Mouse (Mus musculus) hindbrain, embryonic 16.5 days (tissue): ENCODE measurements at regions not wholly inside any gene's neighbourhood (a gene's known extent, or its start where the extent isn't known, plus 50 kb on each side); places are given as distances from the start of the nearest gene placed in this dataset.

ENCODE experiments used
- ATAC-seq: fragments of 200-750 bp; cut with Nextera tagmentation; 2 replicates; pipeline ENCODE4 v1.8.0; 2017; ENCODE audit warnings: moderate TSS enrichment, moderate library complexity
- H3K27ac ChIP-seq: fragments of 300-500 bp; sonication (generic); 2 replicates; pipeline ENCODE4 v1.5.1; 2014; ENCODE audit warnings: low read depth, mild to moderate bottlenecking, control low read depth, low read length, moderate library complexity
- H3K27me3 ChIP-seq: fragments of 300-500 bp; sonication (generic); replicated peaks from 2 replicates; pipeline ENCODE4 v1.6.1; 2014; ENCODE audit warnings: low read length; ENCODE audit not compliant: control insufficient read depth, insufficient read depth
- H3K36me3 ChIP-seq: fragments of 300-500 bp; sonication (generic); 2 replicates; pipeline ENCODE4 v1.6.1; 2014; ENCODE audit warnings: mild to moderate bottlenecking, low read length, moderate library complexity, mixed read lengths; ENCODE audit not compliant: control insufficient read depth, insufficient read depth
- H3K4me1 ChIP-seq: fragments of 300-500 bp; sonication (generic); 2 replicates; pipeline ENCODE4 v1.6.1; 2014; ENCODE audit warnings: low read depth, low read length; ENCODE audit not compliant: control insufficient read depth, insufficient read depth
- H3K4me2 ChIP-seq: fragments of 300-500 bp; sonication (generic); 2 replicates; pipeline ENCODE4 v1.6.1; 2014; ENCODE audit warnings: mild to moderate bottlenecking, low read length, control low read depth, moderate library complexity
- H3K4me3 ChIP-seq: fragments of 300-500 bp; sonication (generic); 2 replicates; pipeline ENCODE4 v1.5.1; 2014; ENCODE audit warnings: mild to moderate bottlenecking, low read length, control low read depth, moderate library complexity
- H3K9ac ChIP-seq: fragments of 300-500 bp; sonication (generic); 2 replicates; pipeline ENCODE4 v1.6.1; 2014; ENCODE audit warnings: low read depth, mild to moderate bottlenecking, control low read depth, low read length, moderate library complexity
- H3K9me3 ChIP-seq: fragments of 300-500 bp; sonication (generic); 2 replicates; pipeline ENCODE4 v1.6.1; 2014; ENCODE audit warnings: mild to moderate bottlenecking, low read length, moderate library complexity; ENCODE audit not compliant: control insufficient read depth
- WGBS: fragments of 180-500 bp; shearing (Covaris S2); extraction: QIAGEN DNeasy Blood & Tissue Kit; methylation state at CpG from one replicate; pipeline ENCODE4 v1.1.7; 2014; 5-methylcytosine and 5-hydroxymethylcytosine counted together

DNA sequence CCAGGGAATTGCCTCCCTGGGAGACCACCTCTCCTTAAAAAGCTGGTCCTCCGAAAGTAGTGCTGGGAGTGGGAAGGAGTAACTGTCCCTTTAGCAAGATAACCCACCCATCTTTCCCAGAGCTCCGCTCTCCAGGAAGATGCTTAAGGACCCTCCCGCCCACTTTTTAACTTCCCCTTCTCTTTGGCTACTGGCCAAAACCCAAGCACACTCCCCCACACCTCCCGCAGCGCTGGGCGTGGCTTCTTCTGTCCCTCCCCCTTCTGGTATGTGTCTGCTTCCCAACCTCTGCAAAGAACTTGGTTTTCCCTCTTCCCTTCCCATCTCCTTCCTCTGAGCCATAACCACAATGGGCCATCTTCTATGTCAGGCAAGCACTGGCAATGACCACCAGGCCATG, 85.4 kb downstream of the Rpap3 start:
- WGBS = 72% methylated on average over 6 of the region's 6 CpGs
- Histone ChIP-seq H3K9ac (no peak overlapping the region), H3K9me3 (no peaks in the 10 kb centered on the region), H3K27me3 (no peaks in the 10 kb centered on the region), H3K36me3 (no peaks in the 10 kb centered on the region), H3K4me2 (no peak overlapping the region), H3K4me1 (no peaks in the 10 kb centered on the region), H3K27ac (no peak overlapping the region), H3K4me3 (no peak overlapping the region)
- no peak for ATAC-seq

DNA sequence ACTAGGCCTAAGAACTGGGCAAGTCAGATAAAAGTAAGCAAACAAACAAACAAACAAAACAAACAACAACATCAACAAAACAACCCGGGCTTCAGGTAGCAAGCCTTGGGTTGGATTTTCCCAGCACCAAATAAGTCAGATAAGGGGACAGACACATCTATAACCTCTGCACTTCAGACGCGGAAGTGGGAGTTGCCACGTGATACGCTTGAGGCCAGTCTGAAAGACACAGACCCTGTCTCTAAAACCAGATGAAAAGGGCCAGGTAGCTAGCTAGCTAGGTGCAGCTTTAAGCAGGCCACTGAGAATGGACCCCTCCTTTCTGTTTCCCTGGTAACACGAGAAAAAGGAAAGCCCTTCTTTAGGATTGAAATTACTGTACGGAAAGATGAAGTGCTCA, 85.9 kb downstream of the Rpap3 start:
- WGBS = 90% methylated on average over 7 of the region's 7 CpGs
- no peak overlapping the region for H3K27ac ChIP-seq
- H3K27me3 ChIP-seq = no peaks in the 10 kb centered on the region
- no peak overlapping the region for H3K9ac ChIP-seq
- no peaks in the 10 kb centered on the region for H3K36me3 ChIP-seq
- ATAC-seq = no peak
- H3K4me1 ChIP-seq = no peaks in the 10 kb centered on the region
- H3K9me3 ChIP-seq = no peaks in the 10 kb centered on the region
- H3K4me3 ChIP-seq = no peak overlapping the region
- no peak overlapping the region for H3K4me2 ChIP-seq

DNA sequence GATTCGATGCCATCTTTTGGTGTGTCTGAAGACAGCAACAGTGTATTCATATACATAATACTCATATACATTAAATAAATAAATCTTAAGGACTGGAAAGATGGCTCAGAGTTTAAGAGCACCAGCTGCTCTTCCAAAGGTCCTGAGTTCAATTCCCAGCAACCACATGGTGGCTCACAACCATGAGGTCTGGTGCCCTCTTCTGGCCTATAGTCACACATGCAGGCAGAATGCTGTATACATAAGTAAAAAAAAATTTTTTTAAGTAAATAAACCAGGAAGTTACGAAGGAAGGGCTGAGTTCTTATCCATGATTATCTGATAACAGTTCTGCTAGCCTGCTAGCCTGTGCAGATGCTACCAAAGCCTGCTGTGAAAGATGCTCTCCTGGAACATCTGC, 93.3 kb downstream of the Rpap3 start:
- 93% methylated on average over 2 of the region's 2 CpGs for WGBS
- ATAC-seq = no peak
- no peak overlapping the region for H3K4me3 ChIP-seq

DNA sequence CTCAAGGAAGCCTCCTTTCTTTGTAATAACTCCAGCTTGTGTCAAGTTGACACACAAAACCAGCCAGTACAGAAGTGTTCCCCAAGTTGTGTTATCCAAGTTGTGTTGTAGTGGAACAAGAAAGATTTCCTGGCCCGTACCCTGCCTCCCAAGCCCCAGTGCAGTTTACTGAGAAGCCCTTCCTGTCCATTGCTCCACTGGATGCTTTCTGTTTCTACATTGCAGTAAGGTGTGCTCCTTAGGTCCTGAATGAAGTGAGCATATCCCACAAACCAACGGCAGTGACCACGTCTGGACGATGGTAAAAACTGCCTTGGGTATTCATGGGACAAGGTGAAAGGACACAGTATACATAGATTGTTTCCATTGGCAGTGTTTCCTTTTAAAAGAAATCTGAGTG, 94.9 kb downstream of the Rpap3 start:
- ATAC-seq = no peak
- no peaks in the 10 kb centered on the region for H3K27me3 ChIP-seq
- H3K9me3 ChIP-seq = no peaks in the 10 kb centered on the region
- H3K9ac ChIP-seq = no peak overlapping the region
- 90% methylated on average over 4 of the region's 4 CpGs for WGBS
- no peaks in the 10 kb centered on the region for H3K36me3 ChIP-seq
- no peak overlapping the region for H3K4me3 ChIP-seq
- H3K4me2 ChIP-seq = no peak overlapping the region
- H3K27ac ChIP-seq = no peak overlapping the region
- peaks cover 9% of the 10 kb centered on the region for H3K4me1 ChIP-seq

More for the DNA sequence above, 93.3 kb downstream of the Rpap3 start:
- H3K27ac ChIP-seq = no peak overlapping the region
- no peak overlapping the region for H3K9ac ChIP-seq
- no peaks in the 10 kb centered on the region for H3K27me3 ChIP-seq
- H3K36me3 ChIP-seq = no peaks in the 10 kb centered on the region
- H3K4me2 ChIP-seq = no peak overlapping the region
- no peaks in the 10 kb centered on the region for H3K9me3 ChIP-seq
- peaks cover 2% of the 10 kb centered on the region; the same call in 1 of the 2 replicates for H3K4me1 ChIP-seq

DNA sequence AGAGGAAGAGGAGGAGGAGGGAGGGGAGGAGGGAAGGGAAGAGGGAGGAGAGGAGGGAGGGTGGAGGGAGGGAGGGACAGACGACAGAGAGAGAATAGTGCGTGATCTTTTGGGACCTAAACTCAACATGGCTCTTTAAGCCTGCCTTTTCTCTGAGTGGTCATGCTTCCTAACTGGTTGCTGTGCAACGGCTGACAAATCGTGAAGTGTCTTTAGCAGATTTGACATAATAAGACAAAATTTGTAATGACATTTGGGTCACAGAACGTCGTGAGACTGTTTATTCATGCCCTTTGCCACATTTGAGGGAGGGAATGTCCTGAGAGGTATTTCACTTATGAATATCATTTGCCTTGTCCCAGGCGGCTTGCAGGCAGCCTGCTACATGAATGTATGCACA, 96.1 kb downstream of the Rpap3 start:
- H3K27me3 ChIP-seq = no peaks in the 10 kb centered on the region
- H3K4me2 ChIP-seq = no peak overlapping the region
- no peak overlapping the region for H3K27ac ChIP-seq
- H3K36me3 ChIP-seq = no peaks in the 10 kb centered on the region
- no peaks in the 10 kb centered on the region for H3K9me3 ChIP-seq
- H3K4me3 ChIP-seq = no peak overlapping the region
- 40% methylated on average over 7 of the region's 7 CpGs for WGBS
- ATAC-seq = no peak
- peaks cover 9% of the 10 kb centered on the region for H3K4me1 ChIP-seq
- no peak overlapping the region for H3K9ac ChIP-seq

DNA sequence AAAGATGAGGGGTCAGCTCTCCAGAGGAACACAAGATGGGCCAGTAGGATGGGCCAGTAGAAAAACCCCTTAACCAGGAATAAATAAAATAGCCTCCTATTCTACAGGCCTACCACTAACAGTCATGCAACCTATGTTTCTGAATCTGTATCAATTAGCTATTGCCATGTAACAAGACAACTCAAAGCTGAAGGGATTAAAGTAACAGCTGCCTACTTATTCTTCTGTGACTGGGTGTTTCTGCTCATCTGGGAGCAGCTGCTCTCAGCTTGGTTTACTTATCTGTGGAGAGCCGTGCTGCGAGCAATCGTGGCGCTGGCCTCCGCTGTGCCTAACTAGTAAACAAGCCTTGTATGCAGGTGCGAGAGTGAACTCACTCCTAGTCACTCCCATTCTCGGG, 97.0 kb downstream of the Rpap3 start:
- H3K27ac ChIP-seq = no peak overlapping the region
- no peak overlapping the region for H3K9ac ChIP-seq
- H3K9me3 ChIP-seq = no peaks in the 10 kb centered on the region
- 89% methylated on average over 7 of the region's 7 CpGs for WGBS
- no peak overlapping the region for H3K4me2 ChIP-seq
- H3K4me3 ChIP-seq = no peak overlapping the region
- peaks cover 9% of the 10 kb centered on the region for H3K4me1 ChIP-seq
- no peaks in the 10 kb centered on the region for H3K27me3 ChIP-seq
- ATAC-seq = no peak
- H3K36me3 ChIP-seq = no peaks in the 10 kb centered on the region

DNA sequence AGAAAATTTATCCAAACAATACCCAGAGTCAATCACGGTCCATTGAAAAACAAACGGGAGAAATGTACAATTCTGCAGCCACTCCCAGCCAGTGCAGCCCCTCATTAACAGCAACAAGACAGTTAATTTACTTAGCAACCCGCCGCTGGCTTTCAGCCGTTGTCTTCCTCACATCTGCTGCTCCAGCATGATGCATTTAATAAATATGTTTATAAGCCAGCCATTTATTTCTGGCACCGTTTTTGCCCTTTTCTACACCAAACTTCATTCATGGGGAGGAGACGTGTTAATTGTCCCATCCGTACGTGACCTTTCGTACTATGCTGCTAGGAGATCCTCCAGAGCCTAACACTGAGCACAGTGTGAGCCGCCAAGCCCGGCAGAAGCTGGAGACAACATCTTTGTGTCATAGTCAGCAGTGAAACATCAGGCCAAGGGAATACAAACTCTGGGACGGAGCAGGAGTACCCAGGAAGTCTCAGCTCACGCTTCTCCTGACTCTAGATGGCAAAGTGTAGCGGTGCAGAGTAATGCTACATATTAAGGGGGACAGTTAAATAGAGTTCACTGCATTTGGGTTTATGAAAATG, 97.9 kb downstream of the Rpap3 start:
- Histone ChIP-seq H3K27ac (peak overlapping the region; percentile 98), H3K27me3 (no peaks in the 10 kb centered on the region), H3K4me3 (peak overlapping the region; percentile 45), H3K9me3 (no peaks in the 10 kb centered on the region), H3K4me1 (peaks cover 9% of the 10 kb centered on the region), H3K9ac (peak overlapping the region; percentile 39), H3K36me3 (no peaks in the 10 kb centered on the region), H3K4me2 (peak overlapping the region; percentile 78)
- no peak for ATAC-seq
- WGBS = 24% methylated on average over 15 of the region's 15 CpGs

DNA sequence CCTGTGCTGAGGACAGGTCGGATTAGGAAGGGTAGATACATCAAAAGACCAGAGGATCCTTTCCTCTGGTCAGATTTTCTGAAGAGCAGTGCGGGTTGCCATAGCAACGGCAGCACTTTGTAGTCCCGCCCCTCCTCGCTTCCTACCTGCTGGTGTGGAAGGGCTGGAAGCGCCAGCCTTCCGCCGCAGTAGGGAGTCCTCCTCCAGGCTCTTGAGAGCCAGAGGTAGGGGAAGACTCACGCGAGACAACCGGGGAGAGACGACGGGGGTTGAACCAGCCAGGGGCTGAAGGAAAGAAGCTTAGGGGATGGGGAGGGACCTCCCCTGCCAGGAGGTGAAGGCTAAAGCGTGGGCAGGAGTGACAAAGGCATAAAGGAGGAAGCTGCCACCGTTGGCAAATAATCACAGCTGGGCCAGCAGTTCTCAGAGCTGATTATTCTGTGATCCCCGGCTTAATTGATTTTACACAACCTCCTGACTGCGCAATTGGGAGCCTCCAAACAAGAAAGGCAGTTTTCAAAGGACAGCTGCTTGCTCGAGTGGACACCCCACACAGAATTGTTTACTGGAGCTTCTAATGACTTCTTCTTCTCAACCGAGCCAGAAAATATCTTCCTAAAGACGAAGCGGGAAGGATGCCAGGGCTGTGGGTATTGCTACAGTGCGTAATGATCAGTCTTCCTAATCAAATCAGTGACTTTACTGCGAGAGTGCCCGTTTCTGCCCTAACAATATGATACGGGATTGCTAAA, 98.8 kb downstream of the Rpap3 start:
- no peaks in the 10 kb centered on the region for H3K9me3 ChIP-seq
- H3K4me2 ChIP-seq = peak overlapping the region; percentile 78
- WGBS = 4% methylated on average over 25 of the region's 25 CpGs

DNA sequence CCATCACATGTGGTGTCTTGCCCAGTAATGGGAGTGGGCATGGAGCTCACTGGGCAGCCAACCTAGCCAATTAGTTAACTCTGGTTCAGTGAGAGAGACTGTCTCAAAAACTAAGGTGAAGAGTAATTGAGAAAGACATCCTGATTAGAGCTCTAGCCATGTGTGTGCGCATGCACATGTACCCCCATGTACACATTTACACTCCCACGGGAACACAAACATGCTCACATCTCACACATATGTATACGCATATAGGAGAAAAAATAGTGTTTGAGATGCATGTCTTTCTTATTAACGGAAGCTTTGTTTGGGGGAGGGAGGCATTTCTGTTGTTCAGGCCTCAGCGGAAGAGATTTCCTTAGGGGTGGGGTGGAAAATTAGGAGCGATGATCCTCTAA, 99.4 kb downstream of the Rpap3 start:
- ATAC-seq = peak; percentile 54
- WGBS = 21% methylated on average over 6 of the region's 6 CpGs

More for the DNA sequence above, 98.8 kb downstream of the Rpap3 start:
- Histone ChIP-seq H3K27me3 (no peaks in the 10 kb centered on the region), H3K36me3 (no peaks in the 10 kb centered on the region), H3K27ac (peak overlapping the region; percentile 98), H3K4me1 (peaks cover 9% of the 10 kb centered on the region), H3K4me3 (peak overlapping the region; percentile 45), H3K9ac (peak overlapping the region; percentile 71)
- ATAC-seq = peak; percentile 92

More for the DNA sequence above, 99.4 kb downstream of the Rpap3 start:
- Histone ChIP-seq H3K9me3 (no peaks in the 10 kb centered on the region), H3K27ac (peak overlapping the region; percentile 98), H3K4me3 (peak overlapping the region; percentile 45), H3K4me2 (peak overlapping the region; percentile 78), H3K9ac (peak overlapping the region; percentile 71; the same call in 1 of the 2 replicates), H3K4me1 (peaks cover 9% of the 10 kb centered on the region), H3K36me3 (no peaks in the 10 kb centered on the region), H3K27me3 (no peaks in the 10 kb centered on the region)
